Mouse (Mus musculus): ENCODE results near the gene Slc12a5.

- TF ChIP-seq POLR2A (IDR thresholded peaks at IDR 0.05; ENCODE audit: control insufficient read depth, low read depth, low read length) (no peak), CTCF (IDR thresholded peaks at IDR 0.05; ENCODE audit: control insufficient read depth, insufficient read depth, insufficient replicate concordance, low read depth, low read length) (no peak)
These were observed 27.1 kb upstream of the Slc12a5 start for GRCm38 (mm10) chr2:164933534-164933933.

All from testis, adult 2 months (tissue).